Mouse (Mus musculus) megakaryocyte, embryonic 14.5 days (primary cell): Measurements from ENCODE around the gene Ell2.

Experiments
- FLI1 ChIP-seq: IDR thresholded peaks from 2 replicates; pipeline ENCODE4 v1.6.1; 2012; ENCODE audit warnings: low read length, inconsistent platforms, mixed read lengths
- GATA1 ChIP-seq: IDR thresholded peaks from 3 replicates; pipeline ENCODE4 v1.6.1; 2012; ENCODE audit warnings: mixed read lengths, low read length, inconsistent platforms, borderline replicate concordance

- TF ChIP-seq FLI1 (no peak), GATA1 (no peak)
Observed at GRCm38 (mm10) chr13:75766967-75767366, 60.4 kb downstream of the Ell2 start.
